Mouse (Mus musculus) erythroid progenitor cell, adult 5-6 weeks (primary cell): ENCODE measurements around the gene Ugt1a6a. TPM values are rescaled to one million over a fixed set of nuclear protein-coding genes. Genes with fewer than 3 reads are reported as not detected.
"Not testable (repeated sequence)": the region's sequence is repeated elsewhere in the genome, so short reads cannot be mapped to it uniquely, and the experiment has no call there.

Source experiments
- ATAC-seq: replicated peaks from 2 replicates; pipeline ENCODE4 v1.8.0; 2016; ENCODE audit warnings: moderate number of reproducible peaks, mild to moderate bottlenecking, moderate TSS enrichment, inconsistent platforms; ENCODE audit not compliant: poor library complexity, low FRiP score, severe bottlenecking
- total RNA-seq, 2 experiments: library from RNA; stranded (forward) in 1 of 2; stranded (reverse) in 1 of 2; fragments of 150-400 nt in 1 of 2; fragments of 186-747, 209-891 nt in 1 of 2; gene quantifications; 2 replicates each; pipeline versions ENCODE4 v1.2.3 to v1.2.4; 2015 to 2017; ENCODE audit warnings: low replicate concordance in 2 of 2

Gene Ugt1a6a
- total RNA-seq (2015; ENCODE audit: low replicate concordance) (1.8 and 5.9 TPM in 2 replicates), total RNA-seq (2017; ENCODE audit: low replicate concordance) (0.26 TPM in 1 of 2 replicates, not detected in the other)

GRCm38 (mm10) chr1:88134457-88135011 lies at the start of gene Ugt1a6a:
Gene Ugt1a6a (plus strand): TSS chr1:88134809.
- ATAC-seq, result not testable (repeated sequence)

GRCm38 (mm10) chr1:88086125-88086524 lies 48.5 kb upstream of the Ugt1a6a start:
- no peak for ATAC-seq

GRCm38 (mm10) chr1:88087513-88087912 lies 47.1 kb upstream of the Ugt1a6a start, which contains the start of gene Ugt1a8:
Gene Ugt1a8 (plus strand): TSS chr1:88087813.
- no peak for ATAC-seq

- ATAC-seq, result no peak
Observed at GRCm38 (mm10) chr1:88092341-88092740, 42.3 kb upstream of the Ugt1a6a start.

- peak; percentile 17; the same call in 1 of the 2 replicates for ATAC-seq
Observed at GRCm38 (mm10) chr1:88094270-88094676, 40.3 kb upstream of the Ugt1a6a start.

GRCm38 (mm10) chr1:88094941-88095492 lies 39.6 kb upstream of the Ugt1a6a start, which contains the start of gene Ugt1a7c:
Gene Ugt1a7c (plus strand): TSS chr1:88095062.
- ATAC-seq, result no peak

- ATAC-seq, result not testable (repeated sequence)
Observed at GRCm38 (mm10) chr1:88098546-88098945, 36.1 kb upstream of the Ugt1a6a start.

GRCm38 (mm10) chr1:88099691-88100090 lies 34.9 kb upstream of the Ugt1a6a start:
- ATAC-seq, result not testable (repeated sequence)

GRCm38 (mm10) chr1:88103019-88103418 lies 31.6 kb upstream of the Ugt1a6a start, which contains the start of gene Ugt1a6b:
Gene Ugt1a6b (plus strand): TSS chr1:88103252.
- ATAC-seq, result not testable (repeated sequence)

- ATAC-seq, result not testable (repeated sequence)
Observed at GRCm38 (mm10) chr1:88103697-88104468, 30.7 kb upstream of the Ugt1a6a start.

- no peak for ATAC-seq
Observed at GRCm38 (mm10) chr1:88104667-88105430, 29.8 kb upstream of the Ugt1a6a start.

- no peak for ATAC-seq
Observed at GRCm38 (mm10) chr1:88105656-88106055, 29.0 kb upstream of the Ugt1a6a start.

GRCm38 (mm10) chr1:88109027-88109557 lies 25.5 kb upstream of the Ugt1a6a start:
- peak; percentile 89 for ATAC-seq

GRCm38 (mm10) chr1:88109604-88110003 lies 25.0 kb upstream of the Ugt1a6a start:
- ATAC-seq, result not testable (repeated sequence)

GRCm38 (mm10) chr1:88112769-88113168 lies 21.8 kb upstream of the Ugt1a6a start:
- ATAC-seq, result not testable (repeated sequence)

GRCm38 (mm10) chr1:88120550-88120949 lies 14.1 kb upstream of the Ugt1a6a start:
- ATAC-seq, result peak; percentile 95

- ATAC-seq, result not testable (repeated sequence)
Observed at GRCm38 (mm10) chr1:88121521-88121920, 13.1 kb upstream of the Ugt1a6a start.

- ATAC-seq, result not testable (repeated sequence)
Observed at GRCm38 (mm10) chr1:88125827-88126360, 8.7 kb upstream of the Ugt1a6a start.

- not testable (repeated sequence) for ATAC-seq
Observed at GRCm38 (mm10) chr1:88129091-88129490, 5.5 kb upstream of the Ugt1a6a start.
